Mouse (Mus musculus) lung, adult 2 months (tissue): ENCODE results near the gene Gemin5.
"Not testable (repeated sequence)": the region's sequence is repeated elsewhere in the genome, so short reads cannot be mapped to it uniquely, and the experiment has no call there.

Experiments used
- CTCF ChIP-seq: fragments of 200-500 bp; IDR thresholded peaks from 2 replicates; pipeline ENCODE4 v1.5.1; 2011; ENCODE audit warnings: mild to moderate bottlenecking, low read length, control low read depth; ENCODE audit not compliant: insufficient read depth
- POLR2A ChIP-seq: fragments of 200-500 bp; IDR thresholded peaks from 2 replicates; pipeline ENCODE4 v1.6.1; 2011; ENCODE audit warnings: low read depth, mild to moderate bottlenecking, control low read depth, low read length, borderline replicate concordance; ENCODE audit errors: extremely low read depth

DNA sequence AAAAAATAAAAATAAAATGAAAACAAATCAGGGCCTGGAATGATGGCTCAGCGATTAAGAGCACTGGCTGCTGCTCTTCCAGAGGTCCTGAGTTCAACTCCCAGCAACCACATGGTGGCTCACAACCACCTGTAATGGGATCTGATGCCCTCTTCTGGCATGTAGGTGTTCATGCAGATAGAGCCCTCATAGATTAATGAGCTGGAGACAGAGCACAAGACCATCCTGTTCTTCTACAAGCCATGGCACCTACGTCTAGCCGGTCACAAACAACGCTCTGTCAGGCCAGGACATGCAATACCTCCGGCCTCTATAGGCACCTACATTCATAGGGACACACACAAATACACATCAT is 70.0 kb downstream of the Gemin5 start:
- TF ChIP-seq CTCF = 0 out of 2 replicates have a peak, but pooled peaks have one; percentile 6
- not testable (repeated sequence) for TF ChIP-seq POLR2A
